Mouse (Mus musculus): Measurements from ENCODE around the gene Serhl. TPM values are rescaled to one million over a fixed set of nuclear protein-coding genes. Genes with fewer than 3 reads are reported as not detected.
A peak's percentile ranks its signal among the peaks of the same experiment; 100 is the strongest.
"Not testable (repeated sequence)": the region's sequence is repeated elsewhere in the genome, so short reads cannot be mapped to it uniquely, and the experiment has no call there.

Gene Serhl
- polyA plus RNA-seq, 1 experiment from 2014 or later, result 44.3 TPM

GRCm38 (mm10) chr15:83112898-83113297 is 23.6 kb downstream of the Serhl start:
- ATAC-seq (ENCODE audit: low FRiP score), result peak; percentile 41; the same call in 1 of the 2 replicates
- Histone ChIP-seq H3K9me3 (replicated peaks) (no peaks in the 10 kb centered on the region), H3K4me3 (no peak overlapping the region), H3K36me3 (peaks cover 27% of the 10 kb centered on the region), H3K4me1 (peaks cover 24% of the 10 kb centered on the region), H3K4me2 (replicated peaks) (no peak overlapping the region), H3K27me3 (no peaks in the 10 kb centered on the region), H3K9ac (no peak overlapping the region), H3K27ac (no peak overlapping the region)
- 11% methylated on average over 11 of the region's 11 CpGs for WGBS

- 0 out of 2 replicates have a peak overlapping the region, but pooled peaks have one; percentile 7 for H3K27ac ChIP-seq
- peaks cover 33% of the 10 kb centered on the region for H3K36me3 ChIP-seq
- H3K9ac ChIP-seq, result no peak overlapping the region
- H3K4me1 ChIP-seq, result peaks cover 24% of the 10 kb centered on the region
- H3K4me2 ChIP-seq (replicated peaks), result no peak overlapping the region
- 65% methylated on average over 9 of the region's 9 CpGs for WGBS
- H3K4me3 ChIP-seq, result no peak overlapping the region
- no peaks in the 10 kb centered on the region for H3K27me3 ChIP-seq
- no peaks in the 10 kb centered on the region for H3K9me3 ChIP-seq (replicated peaks)
- no peak for ATAC-seq (ENCODE audit: low FRiP score)
Measured at GRCm38 (mm10) chr15:83114106-83114505, 24.8 kb downstream of the Serhl start.

GRCm38 (mm10) chr15:83115071-83115470 is 25.8 kb downstream of the Serhl start:
- Histone ChIP-seq H3K36me3 (peaks cover 39% of the 10 kb centered on the region), H3K9ac (no peak overlapping the region), H3K27ac (no peak overlapping the region), H3K27me3 (no peaks in the 10 kb centered on the region), H3K4me3 (no peak overlapping the region), H3K4me1 (peaks cover 24% of the 10 kb centered on the region), H3K4me2 (replicated peaks) (no peak overlapping the region), H3K9me3 (replicated peaks) (no peaks in the 10 kb centered on the region)
- WGBS, result 45% methylated on average over 6 of the region's 6 CpGs
- no peak for ATAC-seq (ENCODE audit: low FRiP score)

GRCm38 (mm10) chr15:83118360-83118759 is 29.1 kb downstream of the Serhl start:
- no peak overlapping the region for H3K27ac ChIP-seq
- H3K36me3 ChIP-seq, result peaks cover 39% of the 10 kb centered on the region
- no peaks in the 10 kb centered on the region for H3K27me3 ChIP-seq
- peaks cover 21% of the 10 kb centered on the region for H3K4me1 ChIP-seq
- H3K4me3 ChIP-seq, result no peak overlapping the region
- no peaks in the 10 kb centered on the region for H3K9me3 ChIP-seq (replicated peaks)
- no peak overlapping the region for H3K4me2 ChIP-seq (replicated peaks)
- no peak for ATAC-seq (ENCODE audit: low FRiP score)
- 60% methylated on average over 7 of the region's 7 CpGs for WGBS
- H3K9ac ChIP-seq, result no peak overlapping the region

- no peaks in the 10 kb centered on the region for H3K27me3 ChIP-seq
- H3K27ac ChIP-seq, result peak overlapping the region; percentile 85
- peaks cover 8% of the 10 kb centered on the region for H3K4me1 ChIP-seq
- ATAC-seq (ENCODE audit: low FRiP score), result peak; percentile 55
- H3K9ac ChIP-seq, result peak overlapping the region; percentile 77
- H3K4me2 ChIP-seq (replicated peaks), result peak overlapping the region; percentile 84
- peak overlapping the region; percentile 85 for H3K4me3 ChIP-seq
- 6% methylated on average over 39 of the region's 43 CpGs for WGBS
- H3K9me3 ChIP-seq (replicated peaks), result no peaks in the 10 kb centered on the region
- peaks cover 39% of the 10 kb centered on the region for H3K36me3 ChIP-seq
Measured at GRCm38 (mm10) chr15:83121709-83122565, 32.6 kb downstream of the Serhl start.

- no peaks in the 10 kb centered on the region for H3K27me3 ChIP-seq
- peak; percentile 88 for ATAC-seq (ENCODE audit: low FRiP score)
- peaks cover 38% of the 10 kb centered on the region for H3K36me3 ChIP-seq
- peak within 1 kb of the TSS; percentile 85 for H3K4me3 ChIP-seq
- peak within 1 kb of the TSS; percentile 84 for H3K4me2 ChIP-seq (replicated peaks)
- H3K27ac ChIP-seq, result peak within 1 kb of the TSS; percentile 85
- peak within 1 kb of the TSS; percentile 77 for H3K9ac ChIP-seq
- H3K4me1 ChIP-seq, result peaks cover 8% of the 10 kb centered on the region
- 12% methylated on average over 32 of the region's 32 CpGs for WGBS
- H3K9me3 ChIP-seq (replicated peaks), result no peaks in the 10 kb centered on the region
Measured at GRCm38 (mm10) chr15:83122566-83123145, 33.4 kb downstream of the Serhl start, which contains the start of gene Rrp7a. Gene Rrp7a (minus strand): TSS chr15:83122801.

GRCm38 (mm10) chr15:83124625-83125024 is 35.3 kb downstream of the Serhl start:
- no peaks in the 10 kb centered on the region for H3K9me3 ChIP-seq (replicated peaks)
- H3K9ac ChIP-seq, result no peak overlapping the region
- no peak overlapping the region for H3K27ac ChIP-seq
- H3K27me3 ChIP-seq, result no peaks in the 10 kb centered on the region
- 62% methylated on average over 5 of the region's 5 CpGs for WGBS
- H3K4me2 ChIP-seq (replicated peaks), result no peak overlapping the region
- H3K4me3 ChIP-seq, result no peak overlapping the region
- H3K36me3 ChIP-seq, result peaks cover 43% of the 10 kb centered on the region
- peaks cover 11% of the 10 kb centered on the region for H3K4me1 ChIP-seq
- no peak for ATAC-seq (ENCODE audit: low FRiP score)

- no peak overlapping the region for H3K4me3 ChIP-seq
- H3K27me3 ChIP-seq, result no peaks in the 10 kb centered on the region
- H3K4me1 ChIP-seq, result peaks cover 5% of the 10 kb centered on the region
- peaks cover 60% of the 10 kb centered on the region for H3K36me3 ChIP-seq
- no peaks in the 10 kb centered on the region for H3K9me3 ChIP-seq (replicated peaks)
- WGBS, result 85% methylated on average over 9 of the region's 9 CpGs
- H3K9ac ChIP-seq, result no peak overlapping the region
- H3K4me2 ChIP-seq (replicated peaks), result no peak overlapping the region
- no peak for ATAC-seq (ENCODE audit: low FRiP score)
- H3K27ac ChIP-seq, result peak overlapping the region; percentile 40; the same call in 1 of the 2 replicates
Measured at GRCm38 (mm10) chr15:83126582-83126981, 37.3 kb downstream of the Serhl start.

- not testable (repeated sequence) for H3K9ac ChIP-seq; H3K4me3 ChIP-seq; H3K9me3 ChIP-seq (replicated peaks); H3K27me3 ChIP-seq; H3K4me1 ChIP-seq; H3K4me2 ChIP-seq (replicated peaks)
- H3K27ac ChIP-seq, result peak overlapping the region; percentile 40; the same call in 1 of the 2 replicates
- 62% methylated on average over 3 of the region's 3 CpGs for WGBS
- ATAC-seq (ENCODE audit: low FRiP score), result 0 out of 2 replicates have a peak, but pooled peaks have one; percentile 17
- peaks cover 65% of the 10 kb centered on the region for H3K36me3 ChIP-seq
Measured at GRCm38 (mm10) chr15:83127037-83127436, 37.7 kb downstream of the Serhl start.

GRCm38 (mm10) chr15:83129530-83130231 is 40.4 kb downstream of the Serhl start:
- no peak overlapping the region for H3K4me3 ChIP-seq
- no peaks in the 10 kb centered on the region for H3K9me3 ChIP-seq (replicated peaks)
- no peak overlapping the region for H3K27ac ChIP-seq
- 0 out of 2 replicates have a peak, but pooled peaks cover 3% of the 10 kb centered on the region for H3K4me1 ChIP-seq
- no peaks in the 10 kb centered on the region for H3K27me3 ChIP-seq
- H3K4me2 ChIP-seq (replicated peaks), result no peak overlapping the region
- H3K36me3 ChIP-seq, result peaks cover 91% of the 10 kb centered on the region
- WGBS, result 93% methylated on average over 7 of the region's 7 CpGs
- no peak overlapping the region for H3K9ac ChIP-seq
- no peak for ATAC-seq (ENCODE audit: low FRiP score)

GRCm38 (mm10) chr15:83134671-83135070 is 45.4 kb downstream of the Serhl start:
- Histone ChIP-seq H3K27me3 (no peaks in the 10 kb centered on the region), H3K4me1 (no peaks in the 10 kb centered on the region), H3K9ac (no peak overlapping the region), H3K27ac (no peak overlapping the region), H3K4me2 (replicated peaks) (no peak overlapping the region), H3K4me3 (no peak overlapping the region), H3K36me3 (peaks cover 84% of the 10 kb centered on the region), H3K9me3 (replicated peaks) (no peaks in the 10 kb centered on the region)
- no peak for ATAC-seq (ENCODE audit: low FRiP score)
- WGBS, result 93% methylated on average over 6 of the region's 6 CpGs

GRCm38 (mm10) chr15:83135654-83136053 is 46.3 kb downstream of the Serhl start:
- WGBS, result 95% methylated on average over 2 of the region's 2 CpGs
- no peak for ATAC-seq (ENCODE audit: low FRiP score)
- peaks cover 76% of the 10 kb centered on the region for H3K36me3 ChIP-seq

More at GRCm38 (mm10) chr15:83135654-83136053, 46.3 kb downstream of the Serhl start:
- Histone ChIP-seq H3K4me2 (replicated peaks) (no peak overlapping the region), H3K4me1 (no peaks in the 10 kb centered on the region), H3K27me3 (no peaks in the 10 kb centered on the region), H3K27ac (no peak overlapping the region), H3K9me3 (replicated peaks) (no peaks in the 10 kb centered on the region), H3K4me3 (no peak overlapping the region), H3K9ac (no peak overlapping the region)

Data from hindbrain, embryonic 12.5 days (tissue).